Mouse (Mus musculus) MEL (cell line): ENCODE measurements around the gene Mier2.

Experiments
- CTCF ChIP-seq, 3 experiments: IDR thresholded peaks in 2 of 3; conservative IDR thresholded peaks in 1 of 3; 2 replicates each; pipeline ENCODE4 v1.5.1; 2011 to 2012; ENCODE audit warnings: low read length in 3 of 3, low read depth in 2 of 3, mild to moderate bottlenecking in 2 of 3, improper control_type of control experiment in 1 of 3, inconsistent platforms in 1 of 3, mixed read lengths in 1 of 3, moderate library complexity in 1 of 3; ENCODE audit not compliant: control insufficient read depth in 1 of 3, insufficient read depth in 1 of 3, poor library complexity in 1 of 3, severe bottlenecking in 1 of 3
- EP300 ChIP-seq, 2 experiments: IDR thresholded peaks; 2 replicates each; pipeline ENCODE4 v1.6.1; 2011; ENCODE audit warnings: improper control_type of control experiment in 2 of 2, low read length in 2 of 2, low read depth in 1 of 2, mild to moderate bottlenecking in 1 of 2
- KAT2A ChIP-seq: conservative IDR thresholded peaks from 2 replicates; pipeline ENCODE4 v1.6.1; 2012; ENCODE audit warnings: low read depth, low read length, improper control_type of control experiment, inconsistent platforms
- MAFK ChIP-seq: IDR thresholded peaks from 2 replicates; pipeline ENCODE4 v1.6.1; 2011; ENCODE audit warnings: low read depth, mild to moderate bottlenecking, low read length, improper control_type of control experiment, borderline replicate concordance
- MAZ ChIP-seq: IDR thresholded peaks from 2 replicates; pipeline ENCODE4 v1.6.1; 2012; ENCODE audit warnings: low read depth, mild to moderate bottlenecking, inconsistent platforms, low read length, improper control_type of control experiment
- MXI1 ChIP-seq: IDR thresholded peaks from 2 replicates; pipeline ENCODE4 v1.6.1; 2011; ENCODE audit warnings: mild to moderate bottlenecking, low read depth, low read length, improper control_type of control experiment
- POLR2A ChIP-seq, 2 experiments: IDR thresholded peaks; 2 replicates each; pipeline ENCODE4 v1.6.1; 2011 to 2012; ENCODE audit warnings: low read length in 2 of 2, mild to moderate bottlenecking in 2 of 2, control low read depth in 1 of 2, improper control_type of control experiment in 1 of 2, low read depth in 1 of 2, moderate library complexity in 1 of 2; ENCODE audit not compliant: control insufficient read depth in 1 of 2, insufficient read depth in 1 of 2, poor library complexity in 1 of 2
- RCOR1 ChIP-seq: IDR thresholded peaks from 2 replicates; pipeline ENCODE4 v1.6.1; 2012; ENCODE audit warnings: low read depth, mild to moderate bottlenecking, inconsistent platforms, low read length, improper control_type of control experiment
- SMC3 ChIP-seq: IDR thresholded peaks from 2 replicates; pipeline ENCODE4 v1.6.1; 2011; ENCODE audit warnings: low read depth, low read length, improper control_type of control experiment
- TCF12 ChIP-seq: IDR thresholded peaks from 2 replicates; pipeline ENCODE4 v1.6.1; 2014; ENCODE audit warnings: low read depth, mild to moderate bottlenecking, inconsistent platforms, low read length, improper control_type of control experiment, moderate library complexity

DNA sequence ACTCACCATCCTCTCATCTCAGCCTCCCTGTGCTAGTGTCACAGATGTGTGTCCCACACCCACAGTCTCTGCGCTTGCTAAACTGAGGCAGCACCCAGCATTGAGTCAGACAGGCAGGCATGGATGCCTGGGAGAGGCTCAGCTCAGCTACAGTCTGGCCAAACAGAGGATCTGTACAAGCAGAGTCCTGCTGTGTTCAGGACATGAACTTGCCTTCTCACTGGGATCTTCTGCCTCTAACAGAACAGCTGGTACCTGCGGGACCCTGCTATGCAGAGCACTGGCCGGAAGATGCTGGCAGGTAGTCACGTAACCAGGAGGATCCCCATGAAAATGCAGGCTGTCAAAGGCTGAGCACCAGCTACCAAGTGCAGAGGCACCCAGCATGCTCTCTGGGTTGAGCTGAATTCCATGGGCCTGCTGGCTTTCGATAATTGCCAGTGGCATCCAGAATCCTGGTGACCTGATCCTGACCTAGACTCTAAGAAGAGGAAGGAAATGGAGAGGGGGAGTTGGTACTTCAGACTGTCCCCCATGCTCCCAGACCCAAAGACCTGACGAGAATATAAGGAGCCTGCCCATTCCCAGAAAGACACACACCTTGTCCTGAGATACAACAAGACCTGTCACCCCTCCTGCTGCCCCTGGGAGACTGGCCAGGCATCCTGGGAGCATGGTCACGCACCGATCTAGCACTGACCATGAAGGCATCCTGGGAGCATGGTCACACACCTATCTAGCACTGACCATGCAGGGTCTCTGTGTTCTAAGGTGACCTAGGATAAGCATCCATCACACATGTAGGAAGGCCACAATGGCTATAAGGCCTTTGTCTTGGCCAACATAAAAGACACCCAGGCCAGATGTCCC lies 29.3 kb downstream of the Mier2 start:
- TF ChIP-seq KAT2A (no peak), EP300 (IDR thresholded peaks at IDR 0.05; ENCODE audit: low read depth in 1 of 2, low read length in 2 of 2) (no peak), MAFK (no peak), CTCF (IDR thresholded peaks at IDR 0.05 in 2 of 3, conservative IDR thresholded peaks at IDR 0.05 in 1 of 3; ENCODE audit: control insufficient read depth in 1 of 3, insufficient read depth in 1 of 3, low read depth in 2 of 3, low read length in 3 of 3, poor library complexity in 1 of 3, severe bottlenecking in 1 of 3) (no peak), MAZ (no peak), POLR2A (IDR thresholded peaks at IDR 0.05; ENCODE audit: control insufficient read depth in 1 of 2, insufficient read depth in 1 of 2, low read depth in 1 of 2, low read length in 2 of 2, poor library complexity in 1 of 2) (no peak), MXI1 (no peak), RCOR1 (no peak), SMC3 (no peak), TCF12 (no peak)
